Mouse (Mus musculus): ENCODE data around the gene Ints1. TPM values are rescaled to one million over a fixed set of nuclear protein-coding genes. Genes with fewer than 3 reads are reported as not detected.

Gene Ints1
- total and polyA plus RNA-seq, 3 experiments: 77.9 to 89.2 TPM; not detected in 1

DNA sequence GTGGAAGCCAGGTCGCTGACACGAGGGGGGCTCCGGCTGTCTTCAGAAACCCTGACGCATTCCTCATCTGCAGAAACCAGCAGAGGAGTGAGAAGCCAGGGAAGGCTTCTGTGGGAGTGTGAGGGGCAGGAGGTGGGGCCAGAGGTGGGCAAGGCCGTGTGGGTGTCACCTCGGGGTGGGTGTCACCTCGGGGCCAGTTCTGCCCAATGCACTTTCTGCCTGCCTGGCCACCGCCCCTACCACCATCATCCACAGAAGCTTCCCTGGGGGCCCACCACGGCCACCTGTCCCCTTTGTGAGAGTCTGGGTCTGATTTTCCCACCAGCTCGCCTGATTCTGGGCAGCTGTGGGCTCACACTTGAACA lies 37.6 kb upstream of the Ints1 start:
- H3K36me3 ChIP-seq (ENCODE audit: control insufficient read depth in 1 of 2, insufficient read depth in 2 of 2, low read length in 2 of 2): peaks cover 0 to 5% of the 10 kb centered on the region in 2 experiments; a peak in 2 of 4 replicates
- no peaks in the 10 kb centered on the region for H3K27me3 ChIP-seq (ENCODE audit: control insufficient read depth in 1 of 2, insufficient read depth in 2 of 2, low read length in 2 of 2)
- peaks cover 2 to 24% of the 10 kb centered on the region in 2 experiments; a peak in 3 of 4 replicates for H3K4me1 ChIP-seq (ENCODE audit: control insufficient read depth in 1 of 2, insufficient read depth in 2 of 2, low read length in 2 of 2)
- H3K9me3 ChIP-seq (replicated peaks; ENCODE audit: insufficient read depth, low read length): no peaks in the 10 kb centered on the region
- no peaks in the 10 kb centered on the region for H3K79me2 ChIP-seq (ENCODE audit: control insufficient read depth, insufficient read depth, low read length, poor library complexity)
- DNase-seq (ENCODE audit: low read depth, low spot score): no peak
- H3K27ac ChIP-seq (ENCODE audit: control insufficient read depth, low read depth, low read length): no peak overlapping the region
- H3K4me3 ChIP-seq (ENCODE audit: control insufficient read depth in 1 of 2, insufficient read depth in 1 of 2, low read depth in 2 of 2, low read length in 2 of 2): no peak overlapping the region
- H3K9ac ChIP-seq (ENCODE audit: control insufficient read depth, low read depth, low read length, poor library complexity, severe bottlenecking): no peak overlapping the region
- TF ChIP-seq ETS1 (IDR thresholded peaks at IDR 0.05; ENCODE audit: low read depth, low read length): no peak
- no peak for TF ChIP-seq MYC (IDR thresholded peaks at IDR 0.05; ENCODE audit: low read depth, low read length)
- no peak for TF ChIP-seq EP300 (IDR thresholded peaks at IDR 0.05; ENCODE audit: low read depth in 1 of 2, low read length in 2 of 2)
- no peak for TF ChIP-seq TCF12 (IDR thresholded peaks at IDR 0.05; ENCODE audit: low read depth, low read length)
- no peak for TF ChIP-seq ELF1 (IDR thresholded peaks at IDR 0.05; ENCODE audit: low read depth, low read length)
- TF ChIP-seq ZMIZ1 (IDR thresholded peaks at IDR 0.05; ENCODE audit: low read depth, low read length): no peak
- TF ChIP-seq E2F4 (IDR thresholded peaks at IDR 0.05; ENCODE audit: borderline replicate concordance, low read depth, low read length): no peak
- no peak for TF ChIP-seq BHLHE40 (IDR thresholded peaks at IDR 0.05; ENCODE audit: borderline replicate concordance, low read depth, low read length)

DNA sequence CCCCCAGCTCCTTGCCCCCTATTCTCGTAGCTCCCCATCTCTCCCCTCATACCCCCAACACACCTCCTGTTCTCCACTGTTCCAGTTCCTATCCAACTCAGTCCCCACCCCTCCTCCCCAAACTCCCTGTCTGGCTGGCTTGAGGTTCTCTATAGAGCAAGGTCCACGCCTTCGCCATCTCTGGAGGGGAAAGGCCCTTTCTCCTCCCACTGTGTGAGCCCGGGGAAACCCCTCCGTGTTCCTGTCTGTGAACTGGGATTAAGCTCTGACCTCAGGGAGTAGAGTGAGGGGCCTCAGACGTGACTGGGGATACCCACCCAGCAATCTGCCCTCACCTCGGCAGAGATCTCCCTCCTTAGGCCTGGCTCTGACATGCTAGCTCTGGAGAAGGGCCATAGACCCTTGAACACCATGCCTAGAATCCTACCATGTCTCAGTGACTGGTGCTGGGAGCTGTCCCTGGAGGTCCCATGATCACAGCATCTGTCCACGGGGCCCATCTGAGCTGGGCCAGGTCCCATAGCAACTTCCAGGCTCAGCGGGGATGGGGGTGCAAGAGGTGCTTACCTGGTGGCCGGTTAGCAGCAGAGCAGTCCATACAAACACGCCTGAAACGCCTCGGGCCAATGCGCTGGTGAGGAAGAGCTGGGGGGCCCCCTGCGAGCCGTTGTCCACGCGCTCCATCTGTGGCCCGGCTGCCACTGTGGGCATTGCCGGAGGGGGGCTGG lies 37.1 kb upstream of the Ints1 start:
- no peak overlapping the region for H3K27ac ChIP-seq (ENCODE audit: control insufficient read depth, low read depth, low read length)
- no peaks in the 10 kb centered on the region for H3K9me3 ChIP-seq (replicated peaks; ENCODE audit: insufficient read depth, low read length)
- no peaks in the 10 kb centered on the region for H3K79me2 ChIP-seq (ENCODE audit: control insufficient read depth, insufficient read depth, low read length, poor library complexity)
- no peak overlapping the region for H3K9ac ChIP-seq (ENCODE audit: control insufficient read depth, low read depth, low read length, poor library complexity, severe bottlenecking)
- DNase-seq (ENCODE audit: low read depth, low spot score): no peak
- peaks cover 0 to 19% of the 10 kb centered on the region in 2 experiments; a peak in 2 of 4 replicates for H3K4me1 ChIP-seq (ENCODE audit: control insufficient read depth in 1 of 2, insufficient read depth in 2 of 2, low read length in 2 of 2)
- H3K27me3 ChIP-seq (ENCODE audit: control insufficient read depth in 1 of 2, insufficient read depth in 2 of 2, low read length in 2 of 2): no peaks in the 10 kb centered on the region
- H3K36me3 ChIP-seq (ENCODE audit: control insufficient read depth in 1 of 2, insufficient read depth in 2 of 2, low read length in 2 of 2): no peaks in the 10 kb centered on the region; a peak in 1 of 4 replicates
- TF ChIP-seq GATA1 (IDR thresholded peaks at IDR 0.05; ENCODE audit: low read depth, low read length) (no peak), USF1 (IDR thresholded peaks at IDR 0.05; ENCODE audit: low read depth, low read length) (no peak), MXI1 (IDR thresholded peaks at IDR 0.05; ENCODE audit: low read depth, low read length) (no peak), JUND (IDR thresholded peaks at IDR 0.05; ENCODE audit: low read depth, low read length) (no peak), EP300 (IDR thresholded peaks at IDR 0.05; ENCODE audit: low read depth in 1 of 2, low read length in 2 of 2) (no peak), USF2 (IDR thresholded peaks at IDR 0.05; ENCODE audit: borderline replicate concordance in 1 of 2, insufficient read depth in 1 of 2, low read depth in 1 of 2, low read length in 2 of 2) (no peak), CHD1 (IDR thresholded peaks at IDR 0.05; ENCODE audit: low read depth, low read length) (no peak), ZNF384 (IDR thresholded peaks at IDR 0.05; ENCODE audit: low read depth, low read length) (no peak), POLR2A (IDR thresholded peaks at IDR 0.05; ENCODE audit: control insufficient read depth in 1 of 2, insufficient read depth in 1 of 2, low read depth in 1 of 2, low read length in 2 of 2, poor library complexity in 1 of 2) (no peak), MAZ (IDR thresholded peaks at IDR 0.05; ENCODE audit: low read depth, low read length) (no peak), MYC (IDR thresholded peaks at IDR 0.05; ENCODE audit: low read depth, low read length) (no peak), E2F4 (IDR thresholded peaks at IDR 0.05; ENCODE audit: borderline replicate concordance, low read depth, low read length) (no peak), GABPA (IDR thresholded peaks at IDR 0.05; ENCODE audit: low read depth, low read length) (no peak)
- H3K4me3 ChIP-seq (ENCODE audit: control insufficient read depth in 1 of 2, insufficient read depth in 1 of 2, low read depth in 2 of 2, low read length in 2 of 2): no peak overlapping the region

All from MEL (cell line).